Mouse (Mus musculus): ENCODE data around the gene Catspere2.
"Not testable (repeated sequence)": the region's sequence is repeated elsewhere in the genome, so short reads cannot be mapped to it uniquely, and the experiment has no call there.

The Catspere2 gene

GRCm38 (mm10) chr1:177983024-177983450 is at the start of gene Catspere2:
Gene Catspere2 (plus strand): TSS chr1:177983423.
- peak; percentile 94 to 96 for DNase-seq

DNA sequence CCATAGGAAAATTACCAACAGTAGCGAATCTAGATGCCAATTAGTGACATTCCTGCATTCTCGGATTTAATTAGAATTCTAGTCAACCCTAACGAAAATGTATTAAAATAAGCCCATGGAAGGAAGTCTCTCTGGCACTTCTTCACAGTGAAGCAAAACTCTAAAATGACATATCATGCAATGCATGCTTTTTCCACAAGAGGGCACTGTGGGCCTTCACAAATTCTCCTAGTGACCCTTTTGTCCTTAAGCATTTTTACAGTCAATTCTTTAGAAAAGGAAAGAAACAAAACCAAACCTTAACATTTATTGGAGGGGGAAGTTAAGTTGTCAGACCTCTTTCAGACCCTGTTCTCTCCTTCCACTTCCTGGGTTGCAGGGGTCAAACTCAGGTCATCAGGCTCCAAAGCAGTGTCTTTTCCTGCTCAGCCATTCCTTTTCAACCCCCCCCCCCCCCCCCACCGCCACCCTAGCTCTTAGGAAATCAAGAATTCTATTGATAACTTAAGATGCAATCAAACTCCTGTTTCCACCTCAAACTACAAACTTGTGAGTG is 42.7 kb upstream of the Catspere2 start:
- peak in 1 of 2 experiments; percentile 16 for DNase-seq

DNA sequence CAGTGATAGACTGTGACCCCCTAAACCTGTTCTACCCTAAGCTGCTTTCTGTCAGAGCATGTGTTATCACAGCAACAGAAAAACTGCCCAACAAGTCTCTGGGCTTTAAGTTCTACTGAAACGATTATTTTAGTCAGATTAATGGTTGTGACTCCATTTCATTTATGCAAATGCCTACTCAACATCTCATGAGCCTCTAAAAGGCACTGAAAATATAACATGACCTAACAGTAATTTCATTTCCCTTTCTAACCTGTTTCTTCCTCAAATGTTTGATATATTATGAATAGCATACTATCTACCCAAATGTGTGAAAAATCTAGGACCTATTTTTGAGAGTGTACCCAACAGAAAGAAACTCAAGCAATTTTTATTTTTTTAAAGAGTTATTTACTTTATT is 1.9 kb upstream of the Catspere2 start:
- DNase-seq: no peak

- DNase-seq: not testable (repeated sequence)
Observed at GRCm38 (mm10) chr1:177983582-177983981, 359 bp downstream of the Catspere2 start.

DNA sequence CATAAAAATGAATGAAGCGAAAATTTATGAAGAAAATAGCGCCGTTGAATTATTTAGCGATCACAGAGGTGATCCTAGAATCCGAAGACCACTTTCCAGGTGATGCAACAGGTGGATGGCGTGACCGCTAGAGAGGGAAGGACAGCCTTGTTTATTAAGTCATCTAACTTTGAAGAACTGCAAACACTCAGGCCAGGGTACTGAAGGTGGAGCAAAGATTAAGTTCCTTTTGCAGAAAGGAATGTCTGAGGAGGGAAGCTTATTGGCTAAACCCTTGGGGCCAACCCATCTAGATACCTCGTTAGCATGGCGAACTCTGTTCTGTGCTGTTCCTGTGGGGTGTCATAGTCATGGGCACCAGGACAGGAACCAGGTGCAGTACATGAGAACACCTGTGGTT is 983 bp downstream of the Catspere2 start:
- peak; percentile 11 to 27 for DNase-seq

DNA sequence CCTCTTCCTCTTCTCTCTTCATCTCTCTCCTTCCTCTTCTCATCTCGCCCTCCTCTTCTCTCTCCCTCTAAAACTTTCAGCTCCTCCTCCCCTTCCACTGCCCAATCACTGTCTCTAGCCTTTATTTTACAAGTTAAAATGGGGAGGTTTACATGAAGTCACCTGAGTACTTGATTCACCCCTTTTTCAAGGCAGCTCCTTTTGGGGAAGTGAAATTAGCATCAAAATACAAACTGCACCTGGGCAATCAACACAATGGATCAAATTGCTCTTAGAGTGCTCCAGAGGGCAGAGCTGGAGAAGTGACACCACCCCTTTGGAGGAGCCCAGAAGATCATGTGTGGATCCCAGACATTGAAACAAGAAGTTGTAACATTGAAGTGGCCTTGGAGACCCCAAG is 4.3 kb downstream of the Catspere2 start:
- not testable (repeated sequence) for DNase-seq

DNA sequence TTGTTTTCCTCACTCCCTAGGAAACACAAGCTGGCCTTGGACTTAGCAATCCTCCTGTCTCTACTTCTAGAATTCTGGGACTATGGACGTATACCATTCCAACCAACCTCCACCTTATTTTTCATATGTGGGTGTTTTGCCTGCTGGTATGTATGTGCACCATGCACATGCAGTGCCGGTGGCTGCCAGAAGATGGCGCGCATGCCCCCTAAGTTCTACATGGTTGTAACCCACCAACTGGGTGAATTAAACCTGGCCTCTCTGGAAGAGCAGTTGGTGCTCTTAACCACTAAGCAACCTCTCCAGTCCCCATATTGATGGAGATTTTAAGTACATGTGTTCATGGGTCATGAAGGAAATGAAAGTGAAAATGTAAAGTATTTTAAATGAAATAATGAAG is 89.6 kb downstream of the Catspere2 start:
- not testable (repeated sequence) for DNase-seq

- DNase-seq: not testable (repeated sequence)
Observed at GRCm38 (mm10) chr1:178097865-178098264, 114.6 kb downstream of the Catspere2 start.

DNA sequence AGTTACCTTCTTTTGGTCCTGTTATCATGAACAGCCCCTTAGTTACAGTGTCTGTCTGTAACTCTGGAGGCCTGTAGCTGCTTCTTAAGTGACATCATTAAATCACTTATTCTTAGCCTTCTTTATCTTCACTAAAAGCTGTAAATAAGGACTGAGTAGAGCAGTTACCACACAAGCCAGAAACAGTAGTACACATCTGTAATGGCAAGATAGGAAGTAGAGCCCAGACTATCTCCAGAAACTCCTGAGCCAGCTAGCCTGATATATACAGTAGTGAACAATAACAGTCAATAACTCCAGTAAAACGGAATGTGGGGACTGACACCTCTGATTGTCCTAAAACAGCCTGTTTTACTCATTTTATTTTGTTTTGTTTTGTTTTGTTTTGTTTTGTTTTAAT is 125.3 kb downstream of the Catspere2 start:
- not testable (repeated sequence) for DNase-seq

DNA sequence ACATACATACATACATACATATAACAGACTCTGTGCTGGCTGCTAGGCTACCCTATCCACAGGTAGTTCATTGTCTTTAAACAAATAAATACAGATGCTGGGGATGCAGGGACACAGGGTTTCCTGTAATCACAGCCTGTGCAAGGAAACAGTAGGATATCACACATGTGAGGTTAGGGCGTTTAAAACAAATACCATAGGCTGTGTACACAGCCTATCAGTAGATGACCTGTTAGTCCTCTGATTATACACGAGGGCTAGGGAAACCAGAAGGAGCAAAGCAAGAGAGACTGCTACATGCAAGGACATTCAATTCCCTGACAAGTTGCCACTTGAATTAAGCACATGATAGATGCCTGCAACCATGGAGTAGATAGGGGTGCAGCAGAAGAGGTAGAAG is 139.0 kb downstream of the Catspere2 start:
- not testable (repeated sequence) for DNase-seq

GRCm38 (mm10) chr1:178134288-178134687 is 151.1 kb downstream of the Catspere2 start:
- DNase-seq: no peak

- DNase-seq: peak in 1 of 2 experiments; percentile 37
Observed at GRCm38 (mm10) chr1:178146513-178146912, 163.3 kb downstream of the Catspere2 start.

GRCm38 (mm10) chr1:178146915-178147314 is 163.7 kb downstream of the Catspere2 start:
- DNase-seq: not testable (repeated sequence)

- DNase-seq: no peak
Observed at GRCm38 (mm10) chr1:178182251-178182650, 199.0 kb downstream of the Catspere2 start.

- no peak for DNase-seq
Observed at GRCm38 (mm10) chr1:178185591-178185990, 202.4 kb downstream of the Catspere2 start.

DNA sequence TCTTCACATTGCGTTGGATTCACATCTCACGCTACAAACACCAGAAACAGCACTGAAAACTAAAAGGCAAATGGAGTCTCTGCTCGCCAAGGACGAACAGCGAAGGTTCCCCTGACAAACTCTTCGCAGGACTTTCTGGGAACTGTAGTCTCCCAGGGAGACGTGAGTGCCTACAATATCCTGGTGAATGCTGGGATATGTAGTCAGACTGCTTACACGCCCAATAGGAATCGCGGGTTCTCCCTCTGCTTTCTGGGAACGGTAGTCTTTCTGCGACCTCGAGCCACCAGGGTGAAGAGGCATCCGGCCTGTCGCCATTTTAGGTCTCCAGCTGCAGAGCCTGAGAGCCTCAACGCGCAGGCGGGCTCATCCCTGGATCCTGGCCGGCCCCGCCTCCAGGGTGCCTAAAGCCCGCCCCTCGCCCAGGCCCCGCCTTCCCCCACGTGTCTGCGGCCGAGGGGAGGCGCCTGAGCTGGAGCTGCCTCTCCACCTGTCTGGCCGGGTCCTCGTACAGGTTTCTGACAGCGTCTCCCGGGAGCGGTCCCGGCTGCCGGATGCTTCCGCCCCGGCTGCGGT is 204.1 kb downstream of the Catspere2 start, which contains the start of gene Desi2:
TSS of gene Desi2 (plus strand) at position 202 of the 576 bp plus-strand sequence.
- DNase-seq: peak; percentile 91

- not testable (repeated sequence) for DNase-seq
Observed at GRCm38 (mm10) chr1:178187810-178188209, 204.6 kb downstream of the Catspere2 start.

DNA sequence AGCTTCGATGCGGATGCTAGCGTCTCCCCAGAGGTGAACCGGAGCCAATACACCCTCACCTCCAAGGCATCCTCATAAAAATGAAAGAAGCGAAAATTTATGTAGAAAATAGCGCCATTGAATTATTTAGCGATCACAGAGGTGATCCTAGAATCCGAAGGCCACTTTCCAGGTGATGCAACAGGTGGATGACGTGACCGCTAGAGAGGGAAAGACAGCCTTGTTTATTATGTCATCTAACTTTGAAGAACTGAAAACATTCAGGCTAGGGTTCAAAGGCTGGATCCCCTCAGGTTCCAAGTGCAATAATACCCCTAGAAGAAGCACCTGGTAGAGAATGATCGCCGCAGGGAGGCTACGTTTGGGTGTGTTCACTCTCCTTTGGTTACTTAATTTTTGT is 205.2 kb downstream of the Catspere2 start:
- peak; percentile 18 to 41 for DNase-seq

DNA sequence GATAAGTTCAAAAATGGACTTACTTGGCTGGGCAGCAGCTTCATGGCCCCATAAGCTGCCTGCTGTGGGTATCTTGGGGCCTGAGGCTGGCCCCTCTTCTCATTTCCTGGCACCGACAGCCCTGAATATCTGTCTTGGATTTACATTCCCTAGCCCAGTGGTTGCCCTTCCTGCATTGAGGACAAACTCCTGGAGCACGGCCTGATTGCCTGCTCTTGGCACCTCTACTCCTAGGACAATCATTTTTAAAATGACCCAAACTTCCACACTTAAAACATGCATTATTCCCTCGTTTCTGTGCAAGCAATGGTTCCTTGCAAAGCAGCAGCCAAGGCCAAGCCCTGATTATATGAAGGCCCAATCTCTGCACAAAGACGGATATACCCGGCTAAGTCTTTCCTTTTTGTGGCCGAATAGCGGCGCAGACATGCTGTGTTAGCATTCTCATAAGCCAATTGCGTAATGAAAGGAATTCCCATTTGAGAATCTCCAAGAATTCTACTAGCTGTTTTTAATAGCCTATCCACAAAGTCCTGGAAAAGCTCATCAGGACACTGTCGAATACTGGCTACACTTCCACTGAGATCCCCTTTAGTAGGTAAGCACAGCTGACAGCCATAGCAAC is 222.6 kb downstream of the Catspere2 start:
- DNase-seq: no peak

DNA sequence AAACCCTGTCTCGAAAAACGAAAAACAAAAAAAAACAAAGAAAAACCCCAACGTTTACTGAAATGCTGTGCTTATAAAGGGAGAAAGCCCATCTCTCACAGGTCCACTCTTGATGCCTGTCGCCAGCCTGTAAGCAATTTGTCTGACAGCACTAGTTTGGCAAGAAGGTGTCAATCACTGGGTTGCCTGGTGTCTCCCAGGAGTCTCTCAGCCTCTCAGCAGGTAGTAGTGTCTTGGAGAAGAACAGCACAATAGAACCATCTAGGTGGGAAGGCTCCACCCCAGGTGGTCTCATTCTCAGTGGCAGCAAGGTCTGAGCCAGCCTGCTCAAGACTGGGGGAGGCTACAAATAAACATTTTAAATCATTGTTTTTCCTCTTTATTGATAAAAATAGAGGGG is 224.6 kb downstream of the Catspere2 start:
- DNase-seq: not testable (repeated sequence)

- no peak for DNase-seq
Observed at GRCm38 (mm10) chr1:178209966-178210365, 226.7 kb downstream of the Catspere2 start.

- no peak for DNase-seq
Observed at GRCm38 (mm10) chr1:178217157-178217556, 233.9 kb downstream of the Catspere2 start.

GRCm38 (mm10) chr1:178218305-178218704 is 235.1 kb downstream of the Catspere2 start:
- no peak for DNase-seq

Measured in cerebellum, postnatal 36 days (tissue).